Mouse (Mus musculus) brain, embryonic 14.5 days (tissue): Measurements from ENCODE around the gene Lcmt1.

Experiments
- CTCF ChIP-seq: fragments of 200-500 bp; IDR thresholded peaks from 2 replicates; pipeline ENCODE4 v1.5.1; 2012; ENCODE audit warnings: inconsistent platforms, mild to moderate bottlenecking, moderate library complexity, borderline replicate concordance; ENCODE audit not compliant: insufficient read depth, insufficient read length; ENCODE audit errors: extremely low read depth
- POLR2A ChIP-seq: fragments of 200-500 bp; IDR thresholded peaks from 2 replicates; pipeline ENCODE4 v1.6.1; 2012; ENCODE audit warnings: mild to moderate bottlenecking, inconsistent platforms, borderline replicate concordance; ENCODE audit not compliant: poor library complexity, insufficient read depth, insufficient read length, severe bottlenecking; ENCODE audit errors: extremely low read depth

- no peak for TF ChIP-seq POLR2A
- peak; percentile 7; the same call in 1 of the 2 replicates for TF ChIP-seq CTCF
Observed at GRCm38 (mm10) chr7:123371501-123371900, 1.9 kb downstream of the Lcmt1 start.
